Mouse (Mus musculus) adrenal gland (tissue): ENCODE measurements at regions not wholly inside any gene's neighbourhood (a gene's known extent, or its start where the extent isn't known, plus 50 kb on each side); places are given as distances from the start of the nearest gene placed in this dataset.
"Not testable (repeated sequence)": the region's sequence is repeated elsewhere in the genome, so short reads cannot be mapped to it uniquely, and the experiment has no call there.

ENCODE experiments used
- intact Hi-C: fragments of 180-260 bp; cut with DNase I; formaldehyde crosslinking; loops from one replicate; pipeline ENCODE4 v1.15.1; 2025

GRCm38 (mm10) chr4:4335216-4335615, 257.9 kb upstream of the Sdr16c6 start:
- intact Hi-C loops = no loop called here

- intact Hi-C loops = no loop called here
These were observed 256.3 kb upstream of the Sdr16c6 start for GRCm38 (mm10) chr4:4333472-4334123.

GRCm38 (mm10) chr4:4331105-4331504, 253.8 kb upstream of the Sdr16c6 start:
- intact Hi-C loops = no loop called here

- intact Hi-C loops = no loop called here
These were observed 238.5 kb upstream of the Sdr16c6 start for GRCm38 (mm10) chr4:4315651-4316411.

- intact Hi-C loops = no loop called here
These were observed 234.2 kb upstream of the Sdr16c6 start for GRCm38 (mm10) chr4:4311496-4311895.

- intact Hi-C loops = no loop called here
These were observed 229.6 kb upstream of the Sdr16c6 start for GRCm38 (mm10) chr4:4306922-4307321.

- intact Hi-C loops = no loop called here
These were observed 228.5 kb upstream of the Sdr16c6 start for GRCm38 (mm10) chr4:4305740-4306249.

- intact Hi-C loops = no loop called here
These were observed 227.3 kb upstream of the Sdr16c6 start for GRCm38 (mm10) chr4:4304666-4305065.

- intact Hi-C loops = loop anchor here (2.0 kb wide), 1 partner anchor 160 kb away; no protein-coding TSS in a partner anchor
These were observed 223.0 kb upstream of the Sdr16c6 start for GRCm38 (mm10) chr4:4300189-4300879.

- intact Hi-C loops = loop anchor here (2.0 kb wide), 1 partner anchor 159 kb away; no protein-coding TSS in a partner anchor
These were observed 222.3 kb upstream of the Sdr16c6 start for GRCm38 (mm10) chr4:4299631-4300030.

GRCm38 (mm10) chr4:4249601-4250000, 172.3 kb upstream of the Sdr16c6 start:
- intact Hi-C loops = no loop called here

GRCm38 (mm10) chr4:4247669-4248068, 170.3 kb upstream of the Sdr16c6 start:
- intact Hi-C loops = no loop called here

GRCm38 (mm10) chr4:4242306-4242980, 165.1 kb upstream of the Sdr16c6 start:
- intact Hi-C loops = not testable (repeated sequence)

- intact Hi-C loops = no loop called here
These were observed 148.9 kb upstream of the Sdr16c6 start for GRCm38 (mm10) chr4:4226209-4226608.

GRCm38 (mm10) chr4:4219701-4220100, 142.4 kb upstream of the Sdr16c6 start:
- intact Hi-C loops = no loop called here

GRCm38 (mm10) chr4:4211892-4212291, 134.6 kb upstream of the Sdr16c6 start:
- intact Hi-C loops = no loop called here

GRCm38 (mm10) chr4:4205158-4205557, 127.8 kb upstream of the Sdr16c6 start:
- intact Hi-C loops = no loop called here

GRCm38 (mm10) chr4:4199309-4199708, 122.0 kb upstream of the Sdr16c6 start:
- intact Hi-C loops = no loop called here

- intact Hi-C loops = no loop called here
These were observed 118.5 kb upstream of the Sdr16c6 start for GRCm38 (mm10) chr4:4195834-4196233.

GRCm38 (mm10) chr4:4195250-4195649, 117.9 kb upstream of the Sdr16c6 start:
- intact Hi-C loops = no loop called here
